Mouse (Mus musculus) liver, postnatal 0 days (tissue): ENCODE data around the gene Mgat4d. TPM values are rescaled to one million over a fixed set of nuclear protein-coding genes. Genes with fewer than 3 reads are reported as not detected.
A peak's percentile ranks its signal among the peaks of the same experiment; 100 is the strongest.
"Not testable (repeated sequence)": the region's sequence is repeated elsewhere in the genome, so short reads cannot be mapped to it uniquely, and the experiment has no call there.

ENCODE experiments used
- ATAC-seq: fragments of 200-750 bp; cut with Nextera tagmentation; 2 replicates; pipeline ENCODE4 v1.8.0; 2017; ENCODE audit warnings: mild to moderate bottlenecking, moderate library complexity
- DNase-seq: peaks from one replicate; pipeline ENCODE4 v3.0.0-alpha.2; 2016
- H3K27ac ChIP-seq: fragments of 300-500 bp; sonication (generic); 2 replicates; pipeline ENCODE4 v1.5.1; 2014; ENCODE audit warnings: antibody characterized with exemption, moderate library complexity, mild to moderate bottlenecking, low read depth
- H3K27me3 ChIP-seq: fragments of 300-500 bp; sonication (generic); 2 replicates; pipeline ENCODE4 v1.6.1; 2014; ENCODE audit warnings: low read length, control low read depth, mixed read lengths; ENCODE audit not compliant: insufficient read depth
- H3K36me3 ChIP-seq: fragments of 300-500 bp; sonication (generic); replicated peaks from 2 replicates; pipeline ENCODE4 v1.6.1; 2014; ENCODE audit warnings: mild to moderate bottlenecking, control low read depth, low read length, moderate library complexity, mixed read lengths; ENCODE audit not compliant: insufficient read depth
- H3K4me1 ChIP-seq: fragments of 300-500 bp; sonication (generic); 2 replicates; pipeline ENCODE4 v1.6.1; 2014; ENCODE audit warnings: antibody characterized with exemption, mild to moderate bottlenecking, control low read depth; ENCODE audit not compliant: insufficient read depth
- H3K4me2 ChIP-seq: fragments of 300-500 bp; sonication (generic); 2 replicates; pipeline ENCODE4 v1.6.1; 2014; ENCODE audit warnings: low read depth, mild to moderate bottlenecking, low read length, moderate library complexity, mixed read lengths
- H3K4me3 ChIP-seq: fragments of 300-500 bp; sonication (generic); 2 replicates; pipeline ENCODE4 v1.5.1; 2014; ENCODE audit warnings: low read depth, low read length
- H3K9ac ChIP-seq: fragments of 300-500 bp; sonication (generic); replicated peaks from 2 replicates; pipeline ENCODE4 v1.6.1; 2014; ENCODE audit warnings: mild to moderate bottlenecking, moderate library complexity
- H3K9me3 ChIP-seq: fragments of 300-500 bp; sonication (generic); 2 replicates; pipeline ENCODE4 v1.6.1; 2016; ENCODE audit warnings: mild to moderate bottlenecking, control low read depth, low read length, mixed read lengths
- CTCF ChIP-seq: sonication (generic); IDR thresholded peaks from 2 replicates; pipeline ENCODE4 v1.5.1; 2016; ENCODE audit warnings: antibody characterized with exemption, low read depth
- EP300 ChIP-seq: IDR thresholded peaks from 2 replicates; pipeline ENCODE4 v1.6.1; 2016; ENCODE audit warnings: antibody characterized with exemption, low read depth, mild to moderate bottlenecking
- WGBS: fragments of 180-500 bp; shearing (Covaris S2); extraction: QIAGEN DNeasy Blood & Tissue Kit; methylation state at CpG from one replicate; pipeline ENCODE4 v1.1.7; 2014; ENCODE audit not compliant: insufficient replicate concordance; 5-methylcytosine and 5-hydroxymethylcytosine counted together
- polyA plus RNA-seq: library from polyadenylated mRNA; unstranded; fragments of >200 nt; fragmentation: Nextera tagmentation; extraction: Ambion mirVana; gene quantifications from 2 replicates; pipeline ENCODE4 v1.2.1, GENCODE M21; 2015

Gene Mgat4d
- polyA plus RNA-seq, 1 experiment from 2014 or later: not detected

GRCm38 (mm10) chr8:83421354-83421753, 73.1 kb downstream of the Mgat4d start:
- WGBS: 100% methylated on average over 1 of the region's 1 CpGs
- Histone ChIP-seq H3K27ac (no peak overlapping the region), H3K4me1 (peaks cover 3% of the 10 kb centered on the region; the same call in 1 of the 2 replicates)

DNA sequence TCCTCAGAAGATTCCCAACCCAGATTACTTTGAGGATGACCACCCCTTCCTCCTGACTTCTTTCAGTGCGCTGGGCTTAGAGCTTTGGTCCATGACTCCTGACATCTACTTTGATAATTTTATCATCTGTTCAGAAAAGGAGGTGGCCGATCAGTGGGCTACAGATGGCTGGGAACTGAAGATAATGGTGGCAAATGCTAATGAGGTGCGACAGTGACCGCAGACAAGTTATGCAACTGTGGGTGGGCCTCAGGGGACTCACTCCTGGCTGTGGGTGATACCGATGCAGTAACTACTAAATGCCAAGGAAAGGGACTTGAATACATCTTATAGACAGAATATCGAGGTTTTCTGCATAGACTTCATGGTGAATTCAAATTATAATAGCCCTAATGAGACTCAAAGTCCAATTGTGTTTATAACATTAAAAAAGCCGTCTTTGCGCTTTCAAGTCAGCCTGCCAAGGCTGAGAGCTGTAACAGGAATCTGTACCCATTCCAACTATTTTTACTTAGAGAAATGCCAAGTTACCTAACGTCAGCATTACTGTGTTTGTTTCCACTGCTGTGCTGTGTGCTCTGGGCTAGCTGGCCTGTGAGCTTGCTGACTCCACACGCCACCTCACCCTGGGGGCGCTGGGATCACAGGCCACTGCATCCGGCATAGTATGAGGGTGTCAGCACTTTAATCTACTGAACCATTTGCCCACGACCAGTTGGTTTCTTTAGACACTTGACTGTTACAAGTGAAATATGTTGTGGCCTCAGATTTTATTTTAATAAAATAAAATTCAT, 75.0 kb downstream of the Mgat4d start:
- no peak overlapping the region for H3K4me3 ChIP-seq
- H3K27ac ChIP-seq: peak overlapping the region; percentile 78
- ATAC-seq: peak; percentile 97
- 51% methylated on average over 13 of the region's 13 CpGs for WGBS
- H3K27me3 ChIP-seq: no peaks in the 10 kb centered on the region
- H3K4me1 ChIP-seq: peaks cover 8% of the 10 kb centered on the region
- TF ChIP-seq CTCF (no peak), EP300 (peak; percentile 98)
- DNase-seq: peak; percentile 56
- peak overlapping the region; percentile 31; the same call in 1 of the 2 replicates for H3K9ac ChIP-seq
- no peaks in the 10 kb centered on the region for H3K9me3 ChIP-seq
- H3K36me3 ChIP-seq: no peaks in the 10 kb centered on the region
- peak overlapping the region; percentile 41 for H3K4me2 ChIP-seq

More at GRCm38 (mm10) chr8:83421354-83421753, 73.1 kb downstream of the Mgat4d start:
- no peaks in the 10 kb centered on the region for H3K9me3 ChIP-seq
- ATAC-seq (no peak), DNase-seq (no peak)
- TF ChIP-seq CTCF (no peak), EP300 (no peak)
- H3K9ac ChIP-seq: no peak overlapping the region
- H3K4me3 ChIP-seq: no peak overlapping the region
- no peaks in the 10 kb centered on the region for H3K36me3 ChIP-seq
- no peak overlapping the region for H3K4me2 ChIP-seq
- H3K27me3 ChIP-seq: no peaks in the 10 kb centered on the region

DNA sequence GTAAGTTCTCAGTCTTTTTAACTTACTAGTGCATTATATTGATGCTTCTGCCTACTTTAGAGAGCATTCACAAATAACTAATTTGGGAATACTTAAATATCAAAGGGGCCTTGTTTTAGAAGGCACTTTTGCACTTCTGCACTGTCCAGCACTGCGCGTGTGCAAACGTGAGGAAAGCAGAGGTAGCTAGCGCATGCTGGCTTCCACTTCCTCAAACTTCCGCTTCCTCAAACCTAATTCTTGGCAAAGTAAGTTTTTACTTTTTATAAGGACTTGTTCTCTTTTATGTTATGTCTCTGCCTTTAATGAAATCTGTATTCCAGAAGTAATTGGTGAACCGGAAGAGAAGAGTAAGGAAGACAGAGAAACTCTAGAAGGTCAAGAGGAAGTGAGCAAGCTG, 76.9 kb downstream of the Mgat4d start:
- H3K4me1 ChIP-seq: peaks cover 10% of the 10 kb centered on the region
- ATAC-seq (no peak), DNase-seq (no peak)
- no peak for TF ChIP-seq EP300
- TF ChIP-seq CTCF: no peak
- H3K9ac ChIP-seq: no peak overlapping the region
- no peak overlapping the region for H3K4me3 ChIP-seq
- H3K4me2 ChIP-seq: no peak overlapping the region
- H3K9me3 ChIP-seq: no peaks in the 10 kb centered on the region
- H3K36me3 ChIP-seq: no peaks in the 10 kb centered on the region
- no peaks in the 10 kb centered on the region for H3K27me3 ChIP-seq
- WGBS: 77% methylated on average over 6 of the region's 6 CpGs
- no peak overlapping the region for H3K27ac ChIP-seq

DNA sequence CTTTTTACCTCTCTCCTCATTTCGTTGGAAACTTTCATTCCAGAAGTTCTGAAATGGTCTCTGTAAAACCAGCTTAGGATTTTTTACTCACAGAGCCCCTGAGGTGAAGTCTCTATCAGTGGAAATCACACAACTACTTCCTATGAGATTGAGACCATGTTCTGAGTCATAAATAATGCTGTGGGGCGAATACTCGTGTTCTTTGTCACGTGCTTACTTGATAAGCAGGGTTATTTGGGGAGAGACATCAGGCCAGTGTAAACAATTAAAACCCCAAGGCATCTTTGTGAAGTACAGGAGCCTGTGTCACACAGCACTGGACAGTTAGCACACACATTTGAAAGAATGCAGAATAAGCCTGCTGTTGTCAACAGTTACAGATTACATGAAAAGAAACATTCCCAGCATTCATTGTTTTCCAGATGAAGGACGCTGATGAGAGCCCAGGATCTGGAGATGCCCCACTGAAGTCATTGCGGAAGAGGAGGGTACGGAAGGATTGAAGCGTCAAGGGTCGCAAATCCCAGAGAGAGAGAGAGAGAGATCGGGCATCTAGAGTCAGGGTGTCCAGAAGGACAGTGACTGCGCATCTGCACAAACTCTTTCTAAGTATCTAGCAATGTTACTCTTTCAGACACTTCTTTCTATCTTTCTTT, 78.0 kb downstream of the Mgat4d start:
- H3K36me3 ChIP-seq: no peaks in the 10 kb centered on the region

GRCm38 (mm10) chr8:83426949-83427348, 78.7 kb downstream of the Mgat4d start:
- DNase-seq (no peak), ATAC-seq (no peak)
- Histone ChIP-seq H3K4me1 (peaks cover 8% of the 10 kb centered on the region), H3K4me2 (no peak overlapping the region), H3K27me3 (no peaks in the 10 kb centered on the region), H3K27ac (no peak overlapping the region), H3K4me3 (no peak overlapping the region), H3K9me3 (no peaks in the 10 kb centered on the region), H3K36me3 (no peaks in the 10 kb centered on the region), H3K9ac (no peak overlapping the region)
- WGBS: 51% methylated on average over 7 of the region's 7 CpGs
- TF ChIP-seq CTCF: no peak
- no peak for TF ChIP-seq EP300

More for the DNA sequence above, 78.0 kb downstream of the Mgat4d start:
- H3K27me3 ChIP-seq: no peaks in the 10 kb centered on the region
- H3K27ac ChIP-seq: no peak overlapping the region
- H3K9me3 ChIP-seq: no peaks in the 10 kb centered on the region
- H3K9ac ChIP-seq: no peak overlapping the region
- no peak overlapping the region for H3K4me2 ChIP-seq
- no peak overlapping the region for H3K4me3 ChIP-seq
- TF ChIP-seq EP300 (no peak), CTCF (no peak)
- ATAC-seq: no peak
- 68% methylated on average over 11 of the region's 11 CpGs for whole genome bisulfite sequencing
- peaks cover 10% of the 10 kb centered on the region for H3K4me1 ChIP-seq
- no peak for DNase-seq

GRCm38 (mm10) chr8:83428621-83429020, 80.3 kb downstream of the Mgat4d start:
- H3K27ac ChIP-seq, H3K4me1 ChIP-seq, H3K9me3 ChIP-seq, H3K27me3 ChIP-seq, ATAC-seq, H3K9ac ChIP-seq, DNase-seq, H3K36me3 ChIP-seq, H3K4me3 ChIP-seq: not testable (repeated sequence)
- 65% methylated on average over 3 of the region's 3 CpGs for WGBS
- peak overlapping the region; percentile 29; the same call in 1 of the 2 replicates for H3K4me2 ChIP-seq
